Mouse (Mus musculus) small intestine, adult 2 months (tissue): Measurements from ENCODE around the gene Tbccd1.

Source experiments
- CTCF ChIP-seq: fragments of 200-500 bp; IDR thresholded peaks from 2 replicates; pipeline ENCODE4 v1.5.1; 2012; ENCODE audit warnings: low read depth, mild to moderate bottlenecking, control low read depth, inconsistent platforms, low read length, moderate library complexity, mixed read lengths; ENCODE audit not compliant: insufficient replicate concordance, insufficient read length; ENCODE audit errors: extremely low read depth
- POLR2A ChIP-seq: fragments of 200-500 bp; IDR thresholded peaks from 2 replicates; pipeline ENCODE4 v1.6.1; 2012; ENCODE audit warnings: low read depth, mild to moderate bottlenecking, control low read depth, inconsistent platforms, low read length, moderate library complexity

DNA sequence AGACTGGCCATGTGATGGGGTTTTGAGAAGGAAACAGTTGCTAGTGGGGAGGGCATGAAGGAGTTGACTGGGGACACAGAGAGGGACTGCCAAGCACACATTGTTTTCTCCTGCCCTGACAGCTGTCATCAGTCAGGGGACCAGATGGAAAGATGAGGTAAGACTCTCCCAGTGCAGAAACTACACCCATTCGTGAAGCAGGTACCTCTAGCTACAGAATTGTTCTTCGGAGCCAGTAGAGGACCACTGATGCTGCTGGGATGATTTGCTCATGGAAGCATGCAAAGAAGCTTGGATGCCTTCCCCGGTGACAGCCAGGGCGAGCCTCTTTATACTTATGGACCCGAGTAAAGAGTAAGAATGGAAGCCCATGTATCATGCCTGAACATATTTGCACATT is 59.9 kb downstream of the Tbccd1 start:
- no peak for TF ChIP-seq CTCF
- no peak for TF ChIP-seq POLR2A
